Mouse (Mus musculus) T-cell, adult 2 months (primary cell): ENCODE data around the gene Map3k5.
A peak's percentile ranks its signal among the peaks of the same experiment; 100 is the strongest.

Experiments used
- DNase-seq: peaks from one replicate; pipeline ENCODE4 v3.0.0; 2022; ENCODE audit warnings: low spot score

Map3k5 gene

DNA sequence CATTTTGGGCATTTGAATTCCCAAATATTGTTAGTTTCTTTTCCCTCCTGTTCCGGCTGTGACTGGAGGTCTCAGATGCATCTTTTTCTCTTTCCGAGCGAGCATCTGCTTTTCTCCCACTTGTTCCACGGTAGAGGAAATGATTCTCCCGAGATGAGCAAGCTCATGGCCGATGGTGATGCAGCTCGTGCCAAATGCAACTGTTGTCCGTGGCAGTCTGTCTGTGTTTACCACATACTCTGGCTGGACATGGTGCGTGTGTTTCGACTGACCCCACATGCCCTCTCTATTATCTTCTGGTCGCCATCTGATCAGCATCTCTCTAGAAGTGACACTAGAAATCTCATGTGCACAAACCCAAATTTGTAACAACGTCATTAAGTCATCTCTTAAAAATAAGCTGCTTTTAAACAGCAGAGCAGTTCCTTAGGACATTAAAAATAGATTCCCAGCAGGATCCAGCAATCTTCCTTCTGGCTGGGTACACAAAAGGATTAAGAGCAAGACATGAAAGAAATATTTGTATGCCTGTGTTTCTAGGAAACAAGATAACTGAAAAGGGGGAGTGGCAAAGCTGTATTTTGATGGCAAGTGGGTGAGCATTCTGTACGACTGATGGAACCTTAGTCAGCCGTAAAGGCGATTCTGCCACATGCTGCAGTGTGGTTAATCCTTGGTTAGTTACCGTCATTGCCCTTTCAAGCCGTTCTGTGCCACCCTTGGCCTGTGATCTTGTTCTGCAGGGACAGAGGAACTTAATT, 72.2 kb downstream of the Map3k5 start:
- DNase-seq = peak; percentile 11

DNA sequence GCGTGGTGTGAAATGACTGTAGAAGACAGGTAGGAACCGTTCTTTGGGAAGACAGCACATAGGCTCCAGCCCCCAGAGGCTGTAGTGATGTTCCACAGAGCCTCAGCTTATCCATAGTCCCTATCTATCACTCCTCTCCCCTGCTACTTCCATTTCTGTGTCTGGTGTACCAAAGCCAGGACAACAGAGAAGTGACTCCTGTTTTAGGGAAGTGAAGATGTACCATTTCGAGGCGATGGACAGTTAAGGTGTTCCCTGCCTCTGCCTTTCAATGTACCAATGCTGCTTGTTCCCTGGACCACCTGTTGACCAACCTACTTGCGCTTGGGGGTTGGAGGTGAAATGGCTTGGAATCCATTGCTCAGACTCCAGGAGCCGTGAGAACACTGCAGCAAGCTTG, 75.0 kb downstream of the Map3k5 start:
- DNase-seq = no peak

GRCm38 (mm10) chr10:20010018-20010417, 75.7 kb downstream of the Map3k5 start:
- no peak for DNase-seq

GRCm38 (mm10) chr10:20018406-20018805, 84.1 kb downstream of the Map3k5 start:
- DNase-seq = no peak

DNA sequence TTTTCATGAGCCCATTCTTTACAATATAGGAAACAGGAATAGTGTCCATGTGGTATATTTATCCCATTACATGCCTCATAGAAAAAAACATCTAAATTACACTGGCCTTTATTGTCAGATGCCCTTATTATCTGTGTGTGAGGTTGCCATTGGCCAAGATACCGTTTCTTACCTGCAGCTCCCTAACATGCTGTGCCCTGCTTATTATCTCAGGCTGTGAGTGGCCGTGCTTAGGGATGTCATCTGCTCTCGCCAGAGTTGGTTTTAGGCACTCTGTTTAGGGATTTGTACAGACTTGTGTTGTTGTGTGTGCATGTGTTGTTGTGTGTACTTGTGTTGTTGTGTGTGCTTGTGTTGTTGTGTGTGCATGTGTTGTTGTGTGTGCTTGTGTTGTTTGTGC, 84.5 kb downstream of the Map3k5 start:
- no peak for DNase-seq

GRCm38 (mm10) chr10:20021256-20021655, 87.0 kb downstream of the Map3k5 start:
- no peak for DNase-seq

DNA sequence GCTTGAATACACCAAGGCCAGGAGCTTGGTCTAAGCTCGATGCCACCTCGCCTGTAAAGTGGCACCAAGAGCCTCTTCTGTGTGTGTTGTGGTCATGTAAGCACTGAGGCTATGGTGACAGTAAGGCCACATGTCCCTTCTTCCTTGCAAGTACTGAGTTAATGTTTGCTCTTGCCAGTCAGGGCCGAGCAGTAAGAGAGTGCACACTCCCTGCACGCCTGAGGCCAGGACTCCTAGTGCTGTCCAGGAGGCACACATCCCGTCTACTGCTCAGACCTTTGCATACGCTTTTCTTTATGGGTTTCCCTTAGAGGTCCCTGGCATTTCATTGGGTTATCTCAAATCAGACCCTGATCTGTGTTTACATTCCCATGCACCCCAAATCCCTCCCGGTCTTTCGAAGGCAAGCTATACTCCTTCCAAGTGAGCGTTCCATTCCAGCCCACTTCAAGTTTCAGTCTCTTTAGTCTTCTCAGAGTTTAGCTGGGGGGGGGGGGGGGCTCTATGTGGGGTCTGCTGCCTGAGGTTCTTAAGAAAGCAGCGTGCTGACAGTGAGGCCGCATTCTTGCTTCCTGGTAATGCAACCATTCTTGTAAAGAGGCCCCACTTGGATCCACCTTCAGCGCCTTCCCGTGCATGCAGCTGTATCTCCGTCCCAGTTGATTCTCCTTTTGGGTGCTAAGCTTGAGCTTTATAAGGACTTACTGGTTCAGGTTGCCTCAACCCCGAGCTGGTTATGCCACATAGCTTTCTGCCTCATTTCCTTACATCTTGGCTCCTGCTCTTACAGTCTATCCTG, 87.6 kb downstream of the Map3k5 start:
- DNase-seq = no peak

DNA sequence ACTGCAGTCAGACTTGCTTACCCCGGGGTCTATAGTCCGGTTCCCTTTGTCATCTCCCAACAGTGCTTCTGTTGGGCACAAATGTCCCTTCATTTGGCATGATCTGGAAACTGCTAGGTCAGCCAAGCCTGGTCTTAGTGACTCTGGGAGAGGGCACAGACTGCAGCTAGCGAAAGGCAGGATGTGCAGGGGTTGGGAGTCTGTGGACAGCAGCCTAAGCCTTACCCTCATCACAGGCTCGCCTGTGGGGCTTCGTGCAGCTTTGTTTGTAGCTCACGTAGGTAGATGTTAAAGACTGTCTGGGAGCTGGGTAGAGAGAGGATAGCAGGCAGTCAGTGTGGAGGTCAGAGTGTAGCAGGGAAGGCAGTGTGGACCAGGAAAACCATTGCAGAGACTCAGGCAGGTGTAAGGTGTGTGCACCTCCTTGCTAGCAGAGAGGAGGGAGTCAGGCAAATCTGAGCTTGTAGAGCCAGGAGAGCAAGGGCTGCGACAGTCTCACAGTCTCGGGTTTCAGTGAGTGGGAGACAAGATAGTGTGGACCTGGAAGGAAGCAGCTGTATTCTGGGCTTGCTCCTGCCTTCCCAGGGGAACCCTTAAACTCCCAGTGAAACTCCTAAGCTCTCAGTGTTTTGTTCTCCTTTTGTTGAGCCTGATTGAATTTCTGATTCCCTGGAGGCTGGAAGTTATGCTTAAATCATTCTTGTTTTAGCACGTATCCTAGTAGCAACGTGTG, 88.5 kb downstream of the Map3k5 start:
- no peak for DNase-seq

GRCm38 (mm10) chr10:20023524-20023923, 89.3 kb downstream of the Map3k5 start:
- no peak for DNase-seq

DNA sequence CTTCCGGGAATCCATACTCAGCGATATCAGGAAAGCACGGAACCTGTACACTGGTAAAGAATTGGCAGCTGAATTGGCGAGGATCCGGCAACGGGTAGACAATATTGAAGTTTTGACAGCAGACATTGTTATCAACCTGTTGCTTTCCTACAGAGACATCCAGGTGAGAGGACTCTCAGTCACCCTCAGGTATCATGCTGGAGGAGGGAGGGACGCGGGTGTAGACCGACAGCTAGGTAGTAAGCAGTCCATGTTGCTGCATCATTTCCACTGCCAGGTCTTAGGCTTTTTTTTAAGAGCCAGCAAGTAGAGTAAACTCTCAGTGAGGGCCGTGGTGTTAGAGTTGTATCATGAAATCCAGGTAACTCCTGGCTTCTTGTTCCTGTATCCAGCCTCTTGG, 90.6 kb downstream of the Map3k5 start:
- no peak for DNase-seq

- no peak for DNase-seq
Observed at GRCm38 (mm10) chr10:20025781-20026520, 91.7 kb downstream of the Map3k5 start.

GRCm38 (mm10) chr10:20030703-20031102, 96.4 kb downstream of the Map3k5 start:
- no peak for DNase-seq

GRCm38 (mm10) chr10:20031936-20032335, 97.7 kb downstream of the Map3k5 start:
- DNase-seq = no peak

GRCm38 (mm10) chr10:20036375-20036774, 102.1 kb downstream of the Map3k5 start:
- no peak for DNase-seq

- no peak for DNase-seq
Observed at GRCm38 (mm10) chr10:20036846-20037245, 102.6 kb downstream of the Map3k5 start.

GRCm38 (mm10) chr10:20039531-20039930, 105.3 kb downstream of the Map3k5 start:
- DNase-seq = no peak

DNA sequence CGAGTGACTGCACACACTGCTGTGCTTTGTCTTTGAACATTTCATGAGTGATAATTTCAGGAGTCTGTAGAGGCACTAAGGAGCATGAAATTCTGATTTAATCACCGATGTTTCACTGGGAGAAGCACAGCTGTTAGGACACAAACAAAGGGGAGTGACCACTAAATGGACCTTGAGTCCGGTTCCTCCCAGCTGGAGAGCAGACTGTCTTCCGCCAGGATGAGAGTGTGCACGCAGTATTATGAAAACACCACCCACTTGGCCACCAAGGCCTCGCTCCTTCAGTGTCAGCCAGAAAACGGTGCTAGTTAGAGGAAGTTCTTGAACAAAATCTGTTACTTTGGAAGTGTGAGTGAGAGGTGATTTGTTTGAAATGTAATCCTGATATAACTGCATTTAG, 105.8 kb downstream of the Map3k5 start:
- DNase-seq = no peak

- DNase-seq = no peak
Observed at GRCm38 (mm10) chr10:20040677-20041076, 106.4 kb downstream of the Map3k5 start.

- no peak for DNase-seq
Observed at GRCm38 (mm10) chr10:20042081-20042480, 107.8 kb downstream of the Map3k5 start.

- DNase-seq = no peak
Observed at GRCm38 (mm10) chr10:20044051-20044450, 109.8 kb downstream of the Map3k5 start.

- DNase-seq = no peak
Observed at GRCm38 (mm10) chr10:20045733-20046495, 111.6 kb downstream of the Map3k5 start.
